In the genomic region with DNA sequence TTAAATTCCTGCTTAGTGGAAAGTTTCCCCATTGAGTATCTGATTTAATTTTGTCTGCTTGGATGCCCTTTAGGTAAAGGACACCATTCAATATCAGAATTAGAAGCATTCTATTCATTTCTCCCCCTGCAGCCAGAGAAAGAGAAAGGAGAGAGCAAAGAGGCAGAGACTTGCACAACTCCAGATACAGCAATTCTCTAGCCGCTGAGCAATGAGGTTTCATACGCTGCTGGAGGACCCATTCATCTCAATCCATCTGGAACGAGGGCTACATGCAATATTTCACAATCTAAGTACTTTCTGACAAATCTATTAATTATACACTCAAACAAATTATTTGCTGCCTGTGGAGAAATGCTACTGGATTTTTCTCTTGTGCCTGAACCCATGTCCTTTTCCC, we compare ENCODE assay signal across 26 mouse cellular contexts.
DNase-seq lines count a peak whose midpoint lies in the region; ATAC-seq and TF ChIP-seq lines count a peak whose summit lies in the region.
"Had no signal": no experiment of that assay in that cellular context is flagged by ENCODE, and none has a peak within 500 bp of the region (broad histone marks: within the 10 kb centered on the region; RNA-seq: fewer than 3 reads in every experiment).

No protein-coding gene starts in this region.

- H3K4me3 ChIP-seq in forebrain, embryonic 14.5 days (ENCODE audit: low read depth, low read length): no peak overlapping the region
- no peak overlapping the region for H3K4me3 ChIP-seq in forebrain, embryonic 12.5 days (replicated peaks)
- H3K4me3 ChIP-seq in midbrain, postnatal 0 days (ENCODE audit: low read depth, low read length): no peak overlapping the region
- no peak overlapping the region for H3K4me3 ChIP-seq in midbrain, embryonic 10.5 days
- H3K4me3 ChIP-seq in hindbrain, postnatal 0 days (ENCODE audit: low read length): no peak overlapping the region
- H3K4me3 ChIP-seq: embryonic facial prominence, embryonic 13.5 days; erythroblast, embryonic 14.5 days; forebrain, embryonic 15.5 days; liver, embryonic 13.5 days; midbrain, embryonic 13.5 days; myocyte; stomach, embryonic 15.5 days had no signal

- no peak overlapping the region for H3K4me2 ChIP-seq in forebrain, embryonic 14.5 days (ENCODE audit: low read length)
- no peak overlapping the region for H3K4me2 ChIP-seq in forebrain, embryonic 12.5 days
- no peak overlapping the region for H3K4me2 ChIP-seq in midbrain, postnatal 0 days (ENCODE audit: low read depth, low read length, poor library complexity, severe bottlenecking)
- H3K4me2 ChIP-seq in hindbrain, postnatal 0 days (ENCODE audit: low read depth, low read length): no peak overlapping the region
- H3K4me2 ChIP-seq: embryonic facial prominence, embryonic 13.5 days; forebrain, embryonic 15.5 days; heart, embryonic 11.5 days; liver, embryonic 13.5 days; midbrain, embryonic 13.5 days; stomach, embryonic 15.5 days had no signal

- ATAC-seq in forebrain, embryonic 14.5 days: no peak
- no peak for ATAC-seq in forebrain, embryonic 12.5 days (ENCODE audit: low FRiP score)
- no peak for ATAC-seq in midbrain, postnatal 0 days (ENCODE audit: low FRiP score)
- ATAC-seq in hindbrain, postnatal 0 days: no peak
- ATAC-seq: forebrain, embryonic 15.5 days; intestine, postnatal 0 days; midbrain, embryonic 13.5 days had no signal

- H3K4me1 ChIP-seq in forebrain, embryonic 14.5 days (ENCODE audit: control insufficient read depth, insufficient read depth, low read length): no peaks in the 10 kb centered on the region
- no peaks in the 10 kb centered on the region for H3K4me1 ChIP-seq in forebrain, embryonic 12.5 days
- no peaks in the 10 kb centered on the region for H3K4me1 ChIP-seq in midbrain, postnatal 0 days (ENCODE audit: insufficient read depth, low read length)
- 0 out of 2 replicates have a peak, but pooled peaks cover 2% of the 10 kb centered on the region for H3K4me1 ChIP-seq in midbrain, embryonic 10.5 days
- H3K4me1 ChIP-seq in hindbrain, postnatal 0 days (ENCODE audit: insufficient read depth, low read length): no peaks in the 10 kb centered on the region
- H3K4me1 ChIP-seq: embryonic facial prominence, embryonic 13.5 days; forebrain, embryonic 15.5 days; liver, embryonic 13.5 days; stomach, embryonic 15.5 days had no signal

- H3K27ac ChIP-seq in forebrain, embryonic 14.5 days (ENCODE audit: low read depth, low read length): no peak overlapping the region
- H3K27ac ChIP-seq in forebrain, embryonic 12.5 days: no peak overlapping the region
- H3K27ac ChIP-seq in midbrain, postnatal 0 days (ENCODE audit: low read depth, low read length): no peak overlapping the region
- H3K27ac ChIP-seq in midbrain, embryonic 10.5 days (replicated peaks): no peak overlapping the region
- H3K27ac ChIP-seq in hindbrain, postnatal 0 days: no peak overlapping the region
- H3K27ac ChIP-seq: embryonic facial prominence, embryonic 13.5 days; forebrain, embryonic 15.5 days; liver, embryonic 13.5 days; midbrain, embryonic 13.5 days; stomach, embryonic 15.5 days had no signal

- H3K36me3 ChIP-seq in forebrain, embryonic 14.5 days (ENCODE audit: control insufficient read depth, insufficient read depth, low read length): no peaks in the 10 kb centered on the region
- H3K36me3 ChIP-seq in forebrain, embryonic 12.5 days (replicated peaks): no peaks in the 10 kb centered on the region
- H3K36me3 ChIP-seq in midbrain, postnatal 0 days (ENCODE audit: insufficient read depth, low read length): no peaks in the 10 kb centered on the region
- H3K36me3 ChIP-seq in midbrain, embryonic 10.5 days: no peaks in the 10 kb centered on the region
- H3K36me3 ChIP-seq in hindbrain, postnatal 0 days (ENCODE audit: insufficient read depth, low read length): no peaks in the 10 kb centered on the region
- H3K36me3 ChIP-seq: embryonic facial prominence, embryonic 13.5 days; forebrain, embryonic 15.5 days; liver, embryonic 13.5 days; midbrain, embryonic 13.5 days; stomach, embryonic 15.5 days had no signal

- H3K27me3 ChIP-seq in forebrain, embryonic 14.5 days (replicated peaks; ENCODE audit: control insufficient read depth, insufficient read depth, low read length): no peaks in the 10 kb centered on the region
- H3K27me3 ChIP-seq in forebrain, embryonic 12.5 days: no peaks in the 10 kb centered on the region
- H3K27me3 ChIP-seq in midbrain, postnatal 0 days (ENCODE audit: insufficient read depth, low read length): no peaks in the 10 kb centered on the region
- no peaks in the 10 kb centered on the region for H3K27me3 ChIP-seq in midbrain, embryonic 10.5 days (ENCODE audit: low read depth, poor library complexity, severe bottlenecking)
- H3K27me3 ChIP-seq in hindbrain, postnatal 0 days (ENCODE audit: insufficient read depth, low read length): no peaks in the 10 kb centered on the region
- H3K27me3 ChIP-seq: embryonic facial prominence, embryonic 13.5 days; forebrain, embryonic 15.5 days; liver, embryonic 13.5 days; midbrain, embryonic 13.5 days; stomach, embryonic 15.5 days had no signal

- 14% methylated on average over 3 of the region's 3 CpGs for WGBS in forebrain, embryonic 14.5 days
- WGBS in forebrain, embryonic 12.5 days: 21% methylated on average over 3 of the region's 3 CpGs
- WGBS in midbrain, postnatal 0 days: 39% methylated on average over 3 of the region's 3 CpGs
- WGBS in midbrain, embryonic 10.5 days: 56% methylated on average over 3 of the region's 3 CpGs
- 42% methylated on average over 3 of the region's 3 CpGs for WGBS in hindbrain, postnatal 0 days

- DNase-seq in adrenal gland, adult 8-10 months: peak; percentile 12
- no peak for DNase-seq in adrenal gland, adult 18-20 months (ENCODE audit: low spot score in 2 of 2)
- peak; percentile 10 for DNase-seq in forebrain, embryonic 14.5 days (ENCODE audit: low spot score)
- DNase-seq in midbrain, postnatal 0 days (ENCODE audit: low spot score): peak; percentile 22
- DNase-seq in midbrain, embryonic 10.5 days (ENCODE audit: low spot score): no peak
- peak; percentile 6 for DNase-seq in hindbrain, postnatal 0 days (ENCODE audit: low spot score)
- no peak for DNase-seq in cerebellum, adult 8-10 months
- DNase-seq: cerebellum, adult 18-20 months; cerebellum, postnatal 25 days; gastrocnemius, postnatal 14 days; heart, adult 11 months; kidney, postnatal 4 days; liver, embryonic 13.5 days; lung, adult 2 months; lung, postnatal 14 days; thymus, adult 18-20 months; thymus, postnatal 36 days had no signal

- no peaks in the 10 kb centered on the region for H3K9me3 ChIP-seq in forebrain, embryonic 14.5 days (replicated peaks; ENCODE audit: control insufficient read depth, low read length)
- no peaks in the 10 kb centered on the region for H3K9me3 ChIP-seq in forebrain, embryonic 12.5 days
- no peaks in the 10 kb centered on the region for H3K9me3 ChIP-seq in midbrain, postnatal 0 days (ENCODE audit: low read length)
- no peaks in the 10 kb centered on the region for H3K9me3 ChIP-seq in midbrain, embryonic 10.5 days (replicated peaks)
- H3K9me3 ChIP-seq in hindbrain, postnatal 0 days (ENCODE audit: low read length): no peaks in the 10 kb centered on the region
- H3K9me3 ChIP-seq: embryonic facial prominence, embryonic 13.5 days; forebrain, embryonic 15.5 days; liver, embryonic 13.5 days; midbrain, embryonic 13.5 days; stomach, embryonic 15.5 days had no signal

- TF ChIP-seq CTCF in midbrain, postnatal 0 days (IDR thresholded peaks at IDR 0.05): no peak
- TF ChIP-seq CTCF in hindbrain, postnatal 0 days (IDR thresholded peaks at IDR 0.05; ENCODE audit: low read depth): no peak

- no peak overlapping the region for H3K9ac ChIP-seq in forebrain, embryonic 14.5 days (ENCODE audit: low read length)
- no peak overlapping the region for H3K9ac ChIP-seq in forebrain, embryonic 12.5 days
- no peak overlapping the region for H3K9ac ChIP-seq in midbrain, postnatal 0 days (replicated peaks; ENCODE audit: low read length, poor library complexity, severe bottlenecking)
- no peak overlapping the region for H3K9ac ChIP-seq in hindbrain, postnatal 0 days (replicated peaks; ENCODE audit: low read length)
- H3K9ac ChIP-seq: embryonic facial prominence, embryonic 13.5 days; forebrain, embryonic 15.5 days; liver, embryonic 13.5 days; midbrain, embryonic 13.5 days; stomach, embryonic 15.5 days had no signal

Comparison
In these comparisons a context has a peak if more than half of its experiments do, and no peak if none do; other contexts are left out.
1. DNase-seq: peak in adrenal gland, adult 8-10 months (single experiment), forebrain, embryonic 14.5 days (single experiment), midbrain, postnatal 0 days (single experiment) and hindbrain, postnatal 0 days (single experiment); none in adrenal gland, adult 18-20 months (0 of 2), midbrain, embryonic 10.5 days (single experiment) and cerebellum, adult 8-10 months (single experiment).